Mouse (Mus musculus) myocyte (in vitro differentiated cells): Measurements from ENCODE around the gene Fam129a.

Source experiments
- POLR2A ChIP-seq: IDR thresholded peaks from one replicate; pipeline ENCODE4 v1.6.1; 2011; ENCODE audit warnings: low read depth, mild to moderate bottlenecking, control low read depth, moderate library complexity; ENCODE audit not compliant: insufficient read length
- USF1 ChIP-seq: IDR thresholded peaks from one replicate; pipeline ENCODE4 v1.6.1; 2011; ENCODE audit warnings: low read depth, mild to moderate bottlenecking, control low read depth, moderate library complexity

DNA sequence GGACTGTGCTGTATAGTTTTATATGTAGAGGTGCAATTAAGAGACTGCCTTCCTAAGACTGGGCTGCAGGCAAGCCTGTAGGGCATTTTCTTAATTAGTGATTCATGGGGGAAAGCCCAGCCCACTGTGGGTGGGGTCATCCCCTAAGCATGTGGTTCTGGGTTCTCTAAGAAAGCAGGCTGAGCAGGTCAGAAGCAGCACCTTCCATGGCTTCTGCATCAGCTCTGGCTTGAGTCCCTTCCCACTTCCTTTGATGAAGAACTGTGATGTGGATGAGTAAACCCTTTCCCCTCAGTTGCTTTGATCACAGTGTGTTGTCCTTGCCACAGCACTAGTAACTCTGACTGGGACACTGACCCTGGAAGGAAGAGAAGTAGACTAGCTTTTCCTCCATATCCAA is 39.6 kb downstream of the Fam129a start:
- TF ChIP-seq USF1, result no peak
- no peak for TF ChIP-seq POLR2A
